Mouse (Mus musculus) kidney, adult 18-20 months (tissue): Measurements from ENCODE around the gene Cyth1.

Experiments used
- DNase-seq: peaks from one replicate; pipeline ENCODE4 v3.0.0; 2021

The Cyth1 gene

DNA sequence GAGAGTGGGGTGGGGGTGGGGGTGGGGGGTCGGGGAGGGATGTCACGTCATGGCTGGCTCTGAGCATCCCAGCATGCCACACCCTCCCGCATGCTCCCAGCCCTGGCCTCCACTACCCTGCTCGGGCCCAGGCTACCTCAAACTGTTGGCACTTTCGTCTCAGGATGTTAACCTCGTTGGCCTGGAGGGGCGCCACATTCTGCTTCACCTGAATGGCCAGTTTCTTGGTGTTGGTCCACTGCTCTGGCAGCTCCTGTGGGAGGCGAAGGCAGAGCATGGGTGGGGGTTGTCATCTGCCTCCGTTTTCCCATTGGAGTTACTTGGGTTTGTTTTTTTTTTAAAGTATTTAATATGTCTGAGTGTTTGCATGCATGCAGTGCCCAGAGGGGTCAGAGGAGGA lies 147.3 kb downstream of the Cyth1 start:
- no peak for DNase-seq

DNA sequence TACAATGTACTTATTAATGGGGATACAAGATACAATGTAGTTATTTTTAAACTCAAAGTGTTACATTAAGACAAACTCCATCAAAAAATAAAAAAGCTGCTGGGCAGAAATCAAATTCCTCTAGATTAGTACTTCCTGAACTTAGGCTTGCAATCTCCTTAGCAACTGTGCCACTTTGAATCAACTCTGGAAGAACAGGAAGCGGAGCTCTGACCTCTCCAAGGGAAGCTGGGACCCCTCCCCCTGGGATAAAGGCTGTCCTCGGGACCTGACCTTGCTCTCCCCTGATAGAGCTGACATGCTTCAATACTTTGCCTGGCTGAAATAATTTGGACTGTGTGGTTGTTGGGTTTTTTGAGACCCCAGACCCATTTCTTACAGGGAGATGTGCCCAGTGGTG lies 151.7 kb downstream of the Cyth1 start:
- DNase-seq = no peak

DNA sequence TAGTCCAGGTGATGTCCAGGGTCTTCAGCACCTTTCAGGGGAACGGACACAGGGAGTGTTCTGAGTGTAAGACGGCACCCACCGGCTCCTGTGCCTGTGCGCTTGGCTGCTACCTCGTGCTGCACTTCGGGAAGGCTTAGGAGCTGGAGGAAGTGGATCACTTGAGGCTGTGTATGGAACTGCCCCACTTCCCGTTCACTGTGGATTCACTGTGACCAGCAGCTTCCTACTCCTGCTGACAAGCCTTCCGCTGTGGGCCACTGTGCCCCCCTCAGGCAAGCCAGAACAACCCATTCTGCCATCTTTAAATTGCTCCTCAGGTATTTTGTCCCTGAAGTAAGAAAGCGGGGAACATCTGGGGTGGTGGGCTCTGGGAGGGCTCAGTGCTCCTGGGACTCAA lies 153.4 kb downstream of the Cyth1 start:
- no peak for DNase-seq

DNA sequence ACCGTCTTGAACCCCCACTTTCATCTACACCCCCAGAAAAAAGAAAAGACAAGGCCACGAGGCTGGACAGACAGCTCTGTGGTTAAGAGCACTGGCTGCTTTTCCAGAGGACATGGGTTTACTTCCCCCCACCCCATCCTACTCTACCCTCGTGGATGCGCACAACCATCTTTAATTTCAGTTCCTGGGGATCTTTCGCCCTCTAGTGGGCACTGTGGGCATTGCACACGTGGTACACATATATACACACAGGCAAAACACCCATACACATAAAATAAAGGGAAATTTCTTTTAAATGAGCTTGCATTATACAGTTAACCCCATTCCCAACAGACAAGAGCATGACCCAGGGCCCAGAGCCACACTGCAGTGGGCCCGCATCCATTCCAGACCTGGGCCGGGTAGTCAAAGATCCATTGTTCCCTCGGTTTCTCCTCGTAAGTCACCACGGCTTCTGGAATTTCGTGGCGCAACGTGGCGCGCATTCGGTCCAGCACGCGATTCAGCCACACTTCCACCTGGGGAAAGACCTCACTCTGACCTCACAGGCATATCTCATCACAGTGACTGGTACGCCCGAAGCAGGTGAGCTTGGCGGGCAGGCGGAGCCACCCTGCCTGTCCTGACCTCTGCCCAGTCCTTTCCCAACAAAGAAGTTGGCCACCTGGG lies 157.3 kb downstream of the Cyth1 start:
- DNase-seq = no peak

DNA sequence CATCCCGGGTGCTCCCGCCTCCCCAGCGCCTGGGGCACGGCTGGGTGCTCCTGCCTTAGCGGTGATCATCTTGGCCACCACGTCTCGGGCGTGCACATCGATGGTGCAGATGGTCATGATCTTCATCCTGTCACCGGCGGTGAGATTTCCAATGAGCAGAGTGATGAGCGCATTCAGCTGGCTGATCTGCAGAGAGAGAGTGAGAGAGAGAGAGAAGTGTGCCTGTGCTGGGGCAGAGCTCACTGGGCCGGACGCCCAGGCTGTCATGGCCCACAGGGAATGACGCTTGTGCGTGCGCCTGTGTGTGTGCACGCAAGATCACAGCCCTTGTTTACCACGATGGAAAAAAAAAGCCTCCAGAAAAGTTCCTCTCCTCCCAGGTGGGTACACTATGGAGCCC lies 159.5 kb downstream of the Cyth1 start:
- no peak for DNase-seq

DNA sequence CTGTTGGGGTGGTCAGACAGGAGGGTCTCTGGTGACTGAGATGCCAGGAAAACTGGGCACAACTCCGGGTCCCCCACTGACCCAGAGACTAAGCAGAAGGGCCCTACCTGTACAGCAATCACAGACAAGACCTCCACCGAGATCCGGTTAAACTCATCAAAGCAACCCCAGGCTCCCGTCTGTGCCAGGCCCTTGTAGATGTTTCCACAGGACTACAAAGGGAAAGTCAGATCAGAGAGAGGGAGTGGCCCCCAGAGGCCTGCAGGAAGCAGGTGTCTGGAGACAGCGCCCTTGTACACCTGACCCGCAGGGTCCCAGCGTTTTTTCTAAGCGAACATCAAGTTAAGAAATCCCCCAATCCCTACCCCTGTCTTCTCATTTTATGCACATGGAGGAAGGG lies 162.4 kb downstream of the Cyth1 start:
- no peak for DNase-seq

DNA sequence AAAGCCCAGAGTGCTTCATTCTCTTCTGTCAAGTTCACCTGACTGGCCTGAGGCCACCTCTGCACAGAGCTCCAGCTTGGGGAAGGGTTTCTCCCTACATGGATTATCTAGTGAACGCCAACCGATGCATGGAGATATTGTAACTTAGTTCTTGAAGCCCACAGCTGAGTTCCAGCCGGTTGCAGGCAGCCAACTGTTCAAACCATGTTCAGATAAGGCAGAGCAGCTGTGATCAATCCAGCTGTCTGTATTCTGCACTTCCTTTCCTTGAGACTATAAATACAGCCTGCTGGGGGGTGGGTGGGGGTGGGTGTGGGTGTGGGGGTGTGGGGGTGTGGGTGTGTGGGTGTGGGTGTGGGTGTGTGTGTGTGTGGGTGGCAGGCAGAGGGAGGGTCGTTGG lies 163.2 kb downstream of the Cyth1 start:
- no peak for DNase-seq

DNA sequence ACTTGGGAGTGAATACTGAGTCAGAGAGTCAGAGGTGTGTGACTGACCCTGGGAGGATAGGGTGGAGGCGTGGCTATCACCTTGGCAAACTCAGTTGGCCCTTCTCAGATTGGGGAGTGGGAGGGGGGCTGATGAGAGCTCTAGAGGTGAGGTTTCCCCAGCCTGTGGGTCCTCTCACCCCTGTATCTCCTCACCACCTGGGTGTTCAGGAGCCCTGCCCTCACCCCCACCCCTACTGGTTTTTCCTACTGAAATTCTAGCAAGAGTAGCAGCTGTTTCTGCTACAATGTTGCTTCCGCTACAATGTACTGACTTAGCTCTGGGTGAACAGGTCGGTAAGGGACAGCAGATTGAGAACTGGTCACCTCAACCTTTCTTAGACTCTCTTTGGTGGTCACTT lies 164.1 kb downstream of the Cyth1 start:
- DNase-seq = no peak

DNA sequence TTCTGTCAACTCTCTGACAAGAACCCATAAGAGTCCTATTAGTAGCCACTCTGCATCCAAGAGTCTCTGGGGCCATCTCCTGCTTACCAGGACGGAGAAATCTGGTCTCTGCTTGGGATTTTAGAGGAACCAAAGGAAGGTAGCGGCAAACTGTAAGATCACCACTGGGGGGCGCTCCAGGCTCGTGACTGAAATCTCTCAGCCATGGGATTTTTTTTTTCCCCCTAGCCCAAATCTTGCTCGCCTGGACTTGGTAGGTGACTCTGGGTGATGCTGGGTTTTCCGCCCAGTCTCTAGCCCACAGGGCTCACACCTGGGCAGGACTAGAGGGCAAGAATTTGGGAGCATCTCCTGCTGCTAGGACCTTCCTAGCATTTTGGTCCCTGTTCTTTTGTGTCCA lies 164.6 kb downstream of the Cyth1 start:
- DNase-seq = peak; percentile 63

DNA sequence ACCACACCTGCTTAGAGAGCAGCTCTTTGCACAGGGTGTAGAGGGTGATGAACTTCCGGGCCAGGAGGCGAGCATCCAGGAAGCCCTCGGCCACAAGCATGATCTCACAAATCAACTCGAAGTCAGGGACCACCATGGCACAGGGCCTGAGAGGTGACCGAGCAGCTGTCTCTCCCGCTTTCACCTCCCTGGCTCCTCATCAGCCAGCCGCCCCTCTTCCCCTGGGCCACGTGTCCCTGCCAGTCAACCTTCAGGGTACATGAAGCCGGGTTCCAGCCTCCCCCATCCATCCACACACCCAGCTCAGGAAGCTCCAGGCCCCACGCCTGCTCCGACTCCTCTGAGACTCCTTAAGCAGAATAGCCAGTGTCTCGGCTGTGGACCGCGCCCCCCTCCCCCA lies 166.1 kb downstream of the Cyth1 start:
- no peak for DNase-seq
